Mouse (Mus musculus) adipose tissue, adult 10 weeks (tissue): ENCODE results near the gene Rgs8. TPM values are rescaled to one million over a fixed set of nuclear protein-coding genes. Genes with fewer than 3 reads are reported as not detected.

Experiments
- polyA plus RNA-seq: library from polyadenylated mRNA; stranded (reverse); fragments of 350-450 nt; fragmentation: Illumina TruSeq; extraction: RNeasy Lipid Tissue Mini Kit (QIAGEN cat#74804); gene quantifications from one replicate; pipeline ENCODE4 v1.2.3, GENCODE M21; 2014; ENCODE audit warnings: low read depth, low replicate concordance

Rgs8 gene
- polyA plus RNA-seq: not detected

GRCm38 (mm10) chr1:153652938-153653623 lies at the start of gene Rgs8:
Gene Rgs8, plus strand, starts transcription at chr1:153653025.

GRCm38 (mm10) chr1:153740145-153740544 lies 87.3 kb downstream of the Rgs8 start, which contains the start of gene Rgs16:
Gene Rgs16, plus strand, starts transcription at chr1:153740349.

GRCm38 (mm10) chr1:153749211-153749801 lies 96.5 kb downstream of the Rgs8 start, which contains the start of gene Rnasel:
Gene Rnasel, plus strand, starts transcription at chr1:153749426.

Other genes starting within 250 kb of the Rgs8 start
- gene Shcbp1l, start 227.9 kb upstream of the Rgs8 start, polyA plus RNA-seq: 4.0 TPM
- 65.6 TPM for gene Dhx9, start 165.4 kb upstream of the Rgs8 start, polyA plus RNA-seq
- 24.4 TPM for gene Npl, start 103.0 kb upstream of the Rgs8 start, polyA plus RNA-seq
- gene Rgs16, start 87.3 kb downstream of the Rgs8 start, polyA plus RNA-seq: 1.3 TPM
- gene Rnasel, start 96.4 kb downstream of the Rgs8 start, polyA plus RNA-seq: 29.7 TPM
- gene Rgsl1, start 191.1 kb downstream of the Rgs8 start, polyA plus RNA-seq: 3.0 TPM
- gene Teddm1b, start 221.3 kb downstream of the Rgs8 start, polyA plus RNA-seq: 507 TPM
- 1,773 TPM for gene Teddm1a, start 238.7 kb downstream of the Rgs8 start, polyA plus RNA-seq
- gene Glul, start 246.9 kb downstream of the Rgs8 start, polyA plus RNA-seq: 1,917 TPM
- gene Teddm2, start 247.2 kb downstream of the Rgs8 start, polyA plus RNA-seq: 1,378 TPM